25 mouse cellular contexts compared by ENCODE assay signal in genomic region chr11:74737861-74738260, GRCm38 (mm10).
"Had no signal": no experiment of that assay in that cellular context is flagged by ENCODE, and none has a peak within 500 bp of the region (broad histone marks: within the 10 kb centered on the region; RNA-seq: fewer than 3 reads in every experiment).

No protein-coding gene starts in this region.

- H3K27me3 ChIP-seq: heart, embryonic 12.5 days; hindbrain, embryonic 12.5 days; intestine, embryonic 15.5 days; limb, embryonic 13.5 days; limb, embryonic 15.5 days had no signal

- DNase-seq: gastrocnemius, adult 2 months; gastrocnemius, postnatal 10 days; gastrocnemius, postnatal 25 days; heart, adult 2 months; heart, postnatal 10 days; heart, postnatal 4 days; layer of hippocampus, adult 9-11 months; layer of hippocampus, postnatal 36 days; left cerebral cortex, postnatal 4 days; lung, adult 18-20 months had no signal

- H3K9ac ChIP-seq: heart, embryonic 12.5 days; hindbrain, embryonic 12.5 days; hindbrain, embryonic 14.5 days; intestine, embryonic 15.5 days; limb, embryonic 13.5 days; limb, embryonic 15.5 days; liver, embryonic 14.5 days had no signal

- ATAC-seq: forebrain, embryonic 16.5 days; hindbrain, embryonic 16.5 days; inflammation-experienced regulatory T-cells, adult 6 months; intestine, embryonic 15.5 days; intestine, postnatal 0 days had no signal

- H3K4me1 ChIP-seq: heart, embryonic 10.5 days; heart, embryonic 12.5 days; hindbrain, embryonic 10.5 days; intestine, embryonic 15.5 days; limb, embryonic 13.5 days; limb, embryonic 15.5 days had no signal

- H3K27ac ChIP-seq: gastrocnemius, adult 2 months; heart, adult 2 months; heart, embryonic 10.5 days; hindbrain, embryonic 10.5 days; hindbrain, embryonic 12.5 days; hindbrain, embryonic 14.5 days; intestine, embryonic 15.5 days; kidney, postnatal 0 days; limb, embryonic 13.5 days; limb, embryonic 15.5 days; liver, embryonic 14.5 days had no signal

- H3K9me3 ChIP-seq: heart, embryonic 10.5 days; heart, embryonic 12.5 days; hindbrain, embryonic 10.5 days; hindbrain, embryonic 12.5 days; intestine, embryonic 15.5 days; limb, embryonic 13.5 days had no signal

- H3K4me3 ChIP-seq: gastrocnemius, adult 2 months; heart, adult 2 months; heart, embryonic 10.5 days; heart, embryonic 12.5 days; hindbrain, embryonic 10.5 days; hindbrain, embryonic 12.5 days; intestine, embryonic 15.5 days; limb, embryonic 13.5 days; limb, embryonic 15.5 days had no signal

- H3K36me3 ChIP-seq: heart, embryonic 10.5 days; heart, embryonic 12.5 days; hindbrain, embryonic 10.5 days; hindbrain, embryonic 12.5 days; intestine, embryonic 15.5 days; limb, embryonic 13.5 days; limb, embryonic 15.5 days had no signal

- H3K4me2 ChIP-seq: heart, embryonic 12.5 days; hindbrain, embryonic 12.5 days; hindbrain, embryonic 14.5 days; intestine, embryonic 15.5 days; limb, embryonic 13.5 days; limb, embryonic 15.5 days; liver, embryonic 11.5 days had no signal
